Mouse (Mus musculus): ENCODE data around the gene Erbin.

DNA sequence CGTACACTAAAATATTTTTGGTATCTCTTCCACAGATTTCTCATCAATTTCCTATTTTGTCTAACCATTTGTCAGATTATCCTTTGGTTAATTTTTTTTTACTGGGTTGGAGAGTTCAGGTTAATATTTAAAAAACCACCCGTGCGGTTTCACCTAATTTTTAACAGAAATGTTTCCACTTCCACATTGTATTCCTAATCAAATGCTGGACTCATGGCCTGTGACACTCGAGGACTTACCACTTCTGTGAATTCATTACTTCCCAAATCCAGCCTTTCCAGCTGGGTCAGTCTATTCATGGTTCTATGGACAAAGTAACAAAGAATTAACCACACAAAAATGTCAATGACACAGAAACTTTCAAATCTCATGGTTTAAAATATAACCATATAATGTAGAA is 58.3 kb downstream of the Erbin start:
- TF ChIP-seq CTCF (IDR thresholded peaks at IDR 0.05; ENCODE audit: low read depth) (no peak), EP300 (IDR thresholded peaks at IDR 0.05; ENCODE audit: low read depth) (no peak)

All from liver, postnatal 0 days (tissue).